Mouse (Mus musculus): ENCODE results near the gene Pcna.
"Not testable (repeated sequence)": the region's sequence is repeated elsewhere in the genome, so short reads cannot be mapped to it uniquely, and the experiment has no call there.

Gene Pcna

DNA sequence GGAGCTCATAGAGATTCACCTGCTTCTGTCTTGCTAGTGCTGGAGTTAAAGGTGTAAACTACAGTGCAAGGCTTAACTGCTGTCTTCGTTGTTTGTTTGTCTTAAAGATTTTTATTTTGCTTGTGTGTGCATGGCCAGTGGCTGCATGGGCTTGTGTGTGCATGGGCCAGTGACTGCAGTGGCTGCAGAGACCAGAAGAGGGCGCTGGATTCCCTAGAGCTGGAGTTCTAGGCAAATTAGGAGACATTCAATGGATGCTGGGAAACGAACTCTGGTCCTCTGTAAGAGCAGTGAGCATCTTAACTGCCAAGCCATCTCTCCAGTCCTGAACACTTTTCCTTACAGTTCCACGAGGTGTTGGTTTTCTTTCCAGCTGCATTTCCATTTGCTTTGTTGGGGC, 22.4 kb upstream of the Pcna start:
- no peak for DNase-seq

DNA sequence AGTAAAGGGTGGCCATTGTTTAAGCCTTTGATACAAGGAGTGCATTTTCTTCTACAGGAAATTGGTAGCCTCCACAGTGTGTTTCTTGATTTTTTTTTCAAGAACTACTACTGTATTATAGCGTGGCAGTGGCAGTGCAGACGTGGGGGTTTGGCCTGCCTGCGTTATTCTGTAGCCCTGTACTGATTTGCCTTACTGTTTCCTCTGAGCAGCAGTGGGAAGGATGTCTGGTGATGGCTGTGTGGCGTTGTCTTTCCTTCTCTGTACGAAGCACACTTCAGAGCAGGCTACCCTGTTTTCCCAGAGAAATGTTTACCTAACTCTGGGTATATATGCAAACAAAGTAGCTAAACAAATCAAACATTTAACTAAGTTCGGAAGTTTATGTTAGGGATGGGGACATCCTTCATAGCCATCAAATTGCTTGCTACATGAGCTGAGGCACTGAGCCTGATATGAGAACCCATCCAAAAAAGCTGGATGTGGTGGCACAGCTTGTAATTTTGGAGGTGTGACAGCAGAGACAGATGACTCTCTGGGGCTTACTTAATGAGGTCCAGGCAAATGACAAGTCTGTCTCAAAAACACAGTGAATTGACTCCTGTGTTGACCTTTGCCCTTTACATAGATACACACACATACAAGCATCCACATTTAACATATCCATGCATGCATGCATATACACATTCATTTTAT, 19.7 kb upstream of the Pcna start:
- DNase-seq: no peak

DNA sequence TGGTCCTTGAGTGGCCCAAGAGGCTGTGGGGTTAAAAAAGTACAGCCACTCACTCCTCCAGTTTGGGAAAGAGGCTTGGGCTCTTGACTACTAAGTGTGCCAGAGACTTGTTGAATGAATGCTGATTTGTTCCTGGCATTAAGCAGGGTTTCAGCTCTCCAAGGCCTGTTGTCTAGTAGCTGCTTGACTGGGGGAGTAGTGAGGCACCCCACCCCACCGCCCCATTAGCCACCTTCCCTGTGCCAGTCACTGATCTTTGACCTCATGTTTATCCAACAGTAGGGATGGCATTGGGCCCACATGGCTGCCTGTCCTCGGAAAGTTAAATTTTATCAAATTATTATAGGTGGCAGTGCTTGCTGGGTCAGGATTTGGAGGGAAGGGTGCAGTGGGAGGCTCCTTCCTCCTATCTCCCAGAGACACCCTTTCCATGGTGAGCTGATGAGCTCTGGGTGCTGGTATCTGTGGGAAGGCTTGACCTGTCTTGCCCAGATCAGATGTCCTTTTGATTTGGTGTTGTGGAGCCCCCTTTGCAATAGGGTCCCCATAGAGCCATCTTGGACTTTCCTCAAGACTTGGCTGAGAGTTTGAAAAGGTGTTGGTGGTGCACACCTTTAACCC, 17.3 kb upstream of the Pcna start:
- DNase-seq: no peak

DNA sequence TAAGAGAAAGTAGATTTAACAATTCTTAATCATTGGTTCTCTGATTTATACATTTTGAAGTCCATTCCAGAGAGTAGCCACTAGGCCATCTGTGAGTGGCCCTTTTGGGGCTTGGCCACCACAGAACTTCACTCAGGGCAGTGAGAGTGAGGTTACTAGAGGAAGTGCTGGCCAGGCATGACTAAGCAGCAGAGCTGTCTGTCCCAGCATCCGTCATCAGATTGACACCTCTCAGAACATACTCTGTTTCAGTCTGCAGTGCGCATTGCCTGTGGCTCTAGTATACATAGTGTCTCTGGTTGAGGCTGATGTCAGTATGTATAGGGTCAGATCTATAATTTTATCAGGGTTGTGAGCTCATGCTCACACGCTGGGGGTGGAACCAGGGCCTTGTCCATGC, 16.1 kb upstream of the Pcna start:
- no peak for DNase-seq

DNA sequence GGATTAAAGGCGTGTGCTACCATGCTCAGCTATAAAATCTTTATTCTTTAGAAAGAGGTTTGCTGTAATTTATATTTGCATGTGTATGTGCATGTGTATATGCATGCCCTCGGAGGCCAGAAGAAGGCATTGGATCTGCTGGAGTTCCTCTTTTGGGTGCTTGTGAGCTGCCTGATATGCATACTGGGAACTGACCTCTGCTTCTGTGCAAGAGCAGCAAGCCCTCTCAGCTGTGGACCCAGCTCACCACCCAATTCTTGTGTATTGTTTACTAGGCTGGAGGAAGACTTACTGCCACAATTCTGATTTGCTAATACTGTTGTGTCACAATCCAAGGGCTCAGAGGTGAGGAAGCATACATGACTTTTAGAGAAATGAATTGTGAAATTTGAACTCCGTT, 13.0 kb upstream of the Pcna start:
- no peak for DNase-seq

DNA sequence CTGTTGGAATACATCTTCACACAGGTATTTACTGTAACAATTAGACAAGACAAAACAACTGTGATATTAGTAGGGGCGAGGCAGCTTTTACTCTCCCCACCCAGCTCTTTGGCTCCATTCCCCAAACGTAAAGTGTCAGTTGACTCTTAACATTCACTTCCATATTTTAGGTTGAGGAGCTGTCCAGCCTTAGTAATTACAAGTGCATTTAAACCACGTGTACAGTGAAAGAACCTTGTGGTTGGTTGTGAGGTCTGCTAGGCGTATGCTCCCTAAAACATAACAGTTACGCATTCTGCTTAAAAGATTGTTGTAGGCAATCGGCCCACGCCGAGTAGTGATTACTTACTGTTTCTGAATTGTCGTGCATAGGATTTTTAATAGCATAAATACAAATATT, 12.1 kb upstream of the Pcna start:
- DNase-seq: no peak

DNA sequence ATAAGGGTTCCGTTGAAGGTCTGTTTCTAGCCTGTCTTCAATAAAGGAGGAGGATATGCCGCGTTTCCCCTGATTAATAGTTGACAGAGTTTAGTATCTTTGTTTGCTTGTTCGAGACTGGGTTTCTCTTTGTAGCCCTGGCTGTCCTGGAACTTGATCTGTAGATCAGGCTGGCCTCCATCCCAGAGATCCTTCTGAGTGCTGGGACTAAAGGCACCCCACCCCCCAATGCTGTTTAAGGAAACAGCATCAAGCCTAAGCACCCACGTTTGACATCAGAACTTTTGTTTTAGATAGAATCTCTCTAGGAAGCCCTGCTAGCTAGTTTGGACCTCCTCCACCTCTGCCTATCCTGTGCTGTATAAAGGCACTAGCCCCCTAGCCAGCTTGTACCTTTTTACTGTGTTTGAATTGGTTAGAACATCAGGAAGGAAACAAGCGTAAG, 11.2 kb upstream of the Pcna start:
- peak in 1 of 2 experiments; percentile 28 for DNase-seq

DNA sequence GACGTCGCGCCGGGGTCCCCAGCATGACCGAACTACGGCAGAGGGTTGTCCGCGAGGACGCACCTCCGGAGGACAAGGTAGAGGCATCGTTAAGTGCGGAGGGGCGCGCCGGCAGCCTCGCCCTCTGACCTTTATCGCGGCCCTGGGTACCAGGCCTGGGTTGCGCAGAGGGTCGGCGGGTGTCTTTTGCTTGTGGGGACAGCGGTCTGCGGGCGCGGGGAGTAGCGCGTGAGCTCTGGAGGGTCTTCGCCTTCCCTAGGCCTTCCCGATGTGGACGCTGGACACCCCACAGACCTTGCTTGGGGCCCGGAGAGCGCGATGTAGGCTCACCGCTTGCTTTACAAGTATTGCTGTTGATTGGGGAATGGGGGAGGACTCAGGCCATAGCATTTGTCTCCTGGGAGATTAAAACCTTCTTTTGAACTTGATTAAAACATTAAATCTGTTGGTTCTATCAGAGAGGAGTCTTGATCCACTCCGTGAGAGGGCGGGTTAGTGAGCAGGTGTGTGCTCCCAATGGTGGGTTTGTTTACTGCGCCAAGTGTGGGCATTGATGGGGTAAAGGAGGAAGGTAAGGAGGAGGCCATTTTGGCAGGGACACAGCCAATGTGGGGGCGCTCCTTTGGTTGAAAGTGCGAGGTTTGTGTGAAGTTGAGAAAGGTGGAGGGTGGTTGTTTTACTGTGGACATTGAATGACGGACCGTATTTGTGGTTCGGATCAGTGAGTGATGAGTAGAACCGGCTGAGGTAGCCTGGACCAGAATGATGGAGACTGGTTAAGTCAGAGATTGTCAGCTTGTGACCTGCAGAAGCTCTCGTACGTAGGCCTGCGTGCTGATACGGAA, 10.5 kb upstream of the Pcna start:
- peak; percentile 60 to 64 for DNase-seq

DNA sequence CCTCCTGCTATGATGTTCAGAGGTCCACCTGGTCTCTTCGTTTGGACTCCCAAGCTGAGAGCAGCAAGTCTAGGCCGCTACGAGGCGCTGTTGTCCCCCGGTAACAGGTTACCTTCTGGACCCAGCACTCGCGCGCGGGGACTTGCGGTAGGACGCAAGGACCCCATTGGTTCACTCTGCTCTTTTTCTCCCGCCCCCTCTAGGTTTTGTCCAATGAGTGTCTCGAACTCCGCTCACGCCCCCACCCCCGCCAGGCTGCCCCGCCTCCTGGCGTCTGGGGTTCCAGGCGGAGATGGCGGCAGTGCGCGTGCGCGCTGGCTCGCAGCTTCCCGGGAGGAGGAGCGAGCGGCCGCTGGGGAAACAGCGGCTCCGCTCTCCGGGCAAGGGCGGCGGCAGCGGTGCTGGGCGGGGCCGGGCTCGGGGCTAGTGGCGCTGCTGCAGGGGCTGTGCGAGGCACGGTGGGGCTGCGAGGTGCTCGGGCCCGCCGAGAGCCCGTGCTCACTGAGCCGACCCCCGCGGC, 9.8 kb upstream of the Pcna start, which contains the start of gene Cds2:
Gene Cds2 (plus strand): TSS at position 270 of the 520 bp plus-strand sequence.
- peak; percentile 99 for DNase-seq

DNA sequence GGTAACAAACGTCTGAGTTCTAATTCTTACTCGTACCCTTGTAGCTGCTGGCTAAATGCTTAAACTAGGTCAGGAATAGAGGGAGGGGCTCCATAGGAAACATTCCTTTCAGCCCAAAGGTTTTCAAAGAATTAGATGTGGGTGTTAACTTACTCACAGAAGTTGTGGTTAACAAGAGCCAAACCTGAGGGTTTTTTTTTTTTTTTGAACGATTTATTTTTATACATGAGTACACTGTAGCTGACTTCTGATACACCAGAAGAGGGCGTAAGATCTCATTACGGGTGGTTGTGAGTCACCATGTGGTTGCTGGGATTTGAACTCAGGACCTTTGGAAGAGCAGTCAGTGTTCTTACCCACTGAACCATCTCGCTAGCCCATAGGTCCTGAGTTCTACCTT, 9.1 kb upstream of the Pcna start:
- DNase-seq: no peak

DNA sequence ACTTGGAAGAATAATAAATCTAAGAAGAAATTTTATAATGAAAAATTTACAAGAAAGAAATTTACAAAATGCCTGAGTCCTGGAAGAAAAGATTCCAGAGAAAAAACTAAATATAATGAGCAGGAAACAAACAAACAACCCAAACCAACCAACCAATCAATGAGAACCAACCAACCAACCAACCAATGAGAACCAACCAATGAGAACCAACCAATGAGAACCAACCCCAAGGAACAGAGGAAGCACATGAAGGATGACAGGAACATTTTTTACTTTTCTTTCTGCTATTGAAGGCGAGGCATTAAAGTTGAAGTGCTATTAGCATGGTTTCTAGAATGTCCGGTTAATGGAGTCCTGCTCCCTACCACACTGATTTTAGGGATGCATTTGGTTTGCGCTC, 7.5 kb upstream of the Pcna start:
- no peak for DNase-seq

DNA sequence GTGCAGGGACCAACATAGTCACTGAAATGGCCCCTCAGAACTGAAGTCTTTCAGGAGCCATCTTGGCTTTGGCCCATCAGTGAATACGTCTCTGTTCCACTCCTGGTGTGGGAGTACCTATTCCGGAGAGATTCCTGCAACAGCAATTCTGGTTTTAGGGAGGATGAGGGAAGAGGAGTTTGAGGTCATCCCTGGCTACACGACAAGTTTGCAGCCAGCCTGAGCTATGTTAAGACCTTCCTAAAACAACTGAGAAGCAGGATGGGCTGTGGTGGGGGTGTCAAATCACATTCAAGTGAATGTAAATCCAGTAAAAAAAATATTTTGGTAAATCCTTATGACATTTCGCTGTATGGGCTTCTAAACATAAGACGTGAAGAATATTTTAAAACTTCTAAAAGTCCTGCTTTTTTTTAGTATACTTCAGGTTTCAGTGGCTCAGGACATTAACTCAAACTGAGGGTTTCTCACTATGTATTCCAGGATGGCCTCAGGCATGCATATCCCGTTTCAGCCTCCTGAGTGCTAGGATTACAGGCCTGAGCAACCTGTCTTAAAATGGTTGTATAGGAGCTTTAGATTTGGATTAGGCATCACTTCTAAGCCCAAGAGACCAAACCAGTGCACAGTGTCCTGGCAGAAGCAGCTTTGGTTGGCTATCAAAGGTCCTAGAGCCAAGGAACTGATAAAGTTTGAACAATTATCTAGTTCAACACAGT, 4.4 kb upstream of the Pcna start:
- DNase-seq: no peak

DNA sequence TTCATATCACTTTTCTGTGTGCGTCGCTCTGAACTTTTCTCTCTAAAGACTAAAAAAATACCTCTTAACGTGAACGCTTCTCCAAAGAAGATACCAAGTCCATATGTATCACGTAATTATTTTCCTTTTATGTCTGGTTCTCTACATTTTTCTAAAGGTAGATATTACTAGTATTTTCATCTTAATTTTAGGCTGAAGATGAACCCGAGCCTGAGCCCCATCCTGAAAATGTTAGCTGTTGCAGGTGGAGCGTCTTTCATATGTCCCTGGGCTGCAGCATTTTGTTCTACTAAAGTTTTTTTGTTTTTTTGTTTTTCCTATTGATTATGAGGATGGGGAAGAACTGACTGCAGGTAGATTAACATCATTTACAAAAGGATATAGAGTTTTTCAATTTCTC, 489 bp upstream of the Pcna start:
- DNase-seq: no peak

DNA sequence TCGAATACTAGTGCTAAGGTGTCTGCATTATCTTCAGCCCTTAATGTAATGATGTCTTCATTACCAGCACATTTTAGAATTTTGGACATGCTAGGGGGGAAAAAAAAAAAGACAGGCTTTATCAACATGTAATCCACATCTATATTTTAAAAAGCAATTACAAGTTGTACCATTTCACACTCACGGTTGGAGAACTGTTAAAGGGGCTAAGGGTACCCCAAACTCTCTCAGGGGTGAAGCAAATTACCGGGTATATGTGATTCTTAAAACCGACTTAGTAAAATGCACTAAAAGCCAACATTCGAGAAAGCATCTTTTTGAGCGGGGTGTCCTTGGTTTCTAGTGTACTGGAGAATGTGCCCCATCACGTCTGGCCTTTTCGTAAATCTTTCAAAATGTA, 1.2 kb downstream of the Pcna start:
- DNase-seq: no peak

DNA sequence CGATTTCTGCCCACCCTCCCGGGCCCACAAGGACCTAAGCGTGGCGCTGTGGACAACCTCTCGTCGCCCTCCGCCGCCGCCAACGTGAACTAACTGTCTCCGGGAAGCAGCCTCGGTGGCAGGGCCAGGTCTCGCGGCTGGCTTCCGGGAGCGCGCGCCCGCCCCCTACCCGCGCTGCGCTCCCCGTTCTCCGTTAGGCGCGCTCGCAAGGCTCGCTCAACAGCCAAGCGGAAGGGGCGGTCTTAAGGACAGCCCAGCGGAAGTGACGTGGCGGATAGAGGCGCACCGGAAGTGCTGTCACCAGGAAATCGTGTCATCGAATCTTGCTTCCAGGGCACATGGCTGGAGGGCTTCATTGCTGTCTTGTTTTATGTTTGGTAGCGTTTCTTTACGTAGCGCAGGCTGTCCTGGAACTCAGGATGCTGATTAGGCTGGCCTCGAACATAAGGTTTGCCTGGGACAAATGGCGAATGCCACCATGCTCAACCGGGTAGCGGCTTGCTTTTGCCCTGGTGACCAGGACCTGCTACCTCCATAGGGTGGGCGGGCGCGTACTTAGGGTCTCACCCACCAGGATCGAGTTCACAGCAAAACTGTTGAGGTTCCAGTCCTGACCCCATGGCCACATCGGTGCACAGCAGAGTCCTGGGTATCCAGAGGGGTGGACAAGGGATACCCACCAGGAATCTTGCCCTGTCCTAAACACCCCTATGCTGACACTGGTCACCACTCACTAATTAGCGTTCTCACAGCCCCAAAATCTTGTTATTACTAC, 5.4 kb downstream of the Pcna start, which contains the start of gene Tmem230:
Gene Tmem230 (minus strand): TSS at position 269 of the 775 bp plus-strand sequence.
- DNase-seq: peak; percentile 92 to 96

DNA sequence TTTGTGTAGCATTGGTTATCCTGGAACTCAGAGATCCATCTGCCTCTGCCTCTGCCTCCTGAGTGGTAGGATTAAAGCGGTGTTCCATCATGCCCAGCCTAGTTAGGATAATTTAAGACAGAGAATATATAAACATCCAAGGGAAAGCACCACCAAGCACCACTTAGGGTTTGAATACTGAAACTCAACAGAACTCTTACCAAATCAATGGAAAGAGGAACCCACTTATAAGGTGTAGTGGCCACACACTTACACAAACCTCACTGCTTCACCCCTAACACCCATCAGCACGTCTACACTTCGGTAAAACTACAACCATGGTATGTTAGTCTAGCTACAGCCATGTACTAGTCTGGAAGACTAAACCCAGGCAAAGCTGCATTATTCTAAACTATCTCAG, 9.7 kb downstream of the Pcna start:
- no peak for DNase-seq

DNA sequence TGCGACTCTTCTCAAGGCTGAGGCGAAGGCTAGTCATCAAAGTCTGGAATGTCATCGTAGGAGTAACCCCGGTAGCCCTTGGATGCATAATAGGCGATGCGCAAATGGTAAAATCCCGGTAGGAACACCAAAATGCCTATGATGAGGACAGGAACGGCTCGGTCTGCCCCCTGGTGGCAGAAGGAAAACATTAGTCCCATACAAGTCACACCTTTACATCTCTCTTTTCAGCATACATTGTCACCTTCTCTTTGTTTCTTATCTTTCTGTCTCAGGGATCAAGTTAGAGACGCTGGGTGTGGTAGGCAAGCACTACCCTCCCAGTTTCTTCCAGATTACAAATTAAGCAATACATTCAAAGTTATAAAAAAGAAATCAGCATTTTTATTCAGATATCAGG, 12.7 kb downstream of the Pcna start:
- peak; percentile 73 to 86 for DNase-seq

DNA sequence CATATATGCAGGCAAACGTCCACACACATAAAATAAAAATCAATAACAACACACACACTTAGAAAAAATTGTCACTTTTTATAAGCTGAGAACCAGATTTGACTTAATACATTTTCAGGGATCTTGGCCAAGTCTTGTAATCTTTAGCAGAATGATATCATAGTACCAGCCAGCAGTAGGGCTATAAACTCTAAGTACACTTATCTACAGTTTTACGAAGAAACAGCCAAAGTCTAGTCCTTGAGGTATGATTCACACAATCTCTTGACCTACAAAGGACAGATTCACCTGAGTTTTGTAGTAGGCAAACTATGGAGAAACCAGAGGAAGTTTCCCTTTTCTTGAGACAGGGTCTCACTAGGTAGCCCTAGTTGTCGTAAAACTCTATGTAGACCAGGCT, 13.7 kb downstream of the Pcna start:
- DNase-seq: not testable (repeated sequence)

DNA sequence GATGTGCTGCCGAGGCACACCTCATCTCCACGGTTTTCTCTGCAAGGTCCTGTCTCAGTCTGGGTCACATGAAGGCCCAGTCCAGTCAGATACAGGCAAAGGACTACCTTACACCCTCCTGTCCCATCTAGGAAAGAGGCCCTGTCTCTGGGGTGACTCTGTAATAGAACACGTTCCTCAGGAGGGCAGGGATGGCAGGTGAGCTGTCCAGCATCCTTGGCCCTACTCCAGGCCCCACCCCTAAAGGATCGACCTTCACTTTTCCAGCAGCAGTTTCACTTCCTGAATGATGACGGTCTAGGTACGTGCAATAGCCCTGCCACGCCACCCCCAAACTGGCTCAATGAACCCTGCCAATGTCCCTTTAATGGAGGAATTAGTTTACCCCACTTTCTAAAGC, 17.1 kb downstream of the Pcna start:
- DNase-seq: no peak

DNA sequence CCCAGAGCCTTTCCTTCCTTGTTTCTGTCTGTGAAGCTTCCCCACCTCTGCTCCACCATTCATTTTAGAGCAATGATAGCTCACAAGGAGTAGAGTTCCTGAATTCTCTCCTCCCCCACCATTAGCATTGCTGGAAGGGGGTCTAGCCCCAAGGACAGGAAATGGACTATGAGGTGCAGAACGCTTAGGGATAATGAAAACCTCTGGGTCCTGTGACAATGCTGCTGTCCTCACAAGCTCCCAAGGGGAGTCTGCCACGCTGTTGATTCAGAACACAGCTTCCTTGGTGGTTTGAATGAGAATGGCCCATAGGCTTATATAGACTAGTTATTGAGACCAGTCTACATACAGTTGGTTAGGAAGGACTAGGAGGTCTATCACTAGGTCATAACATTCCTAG, 17.8 kb downstream of the Pcna start:
- DNase-seq: no peak

DNA sequence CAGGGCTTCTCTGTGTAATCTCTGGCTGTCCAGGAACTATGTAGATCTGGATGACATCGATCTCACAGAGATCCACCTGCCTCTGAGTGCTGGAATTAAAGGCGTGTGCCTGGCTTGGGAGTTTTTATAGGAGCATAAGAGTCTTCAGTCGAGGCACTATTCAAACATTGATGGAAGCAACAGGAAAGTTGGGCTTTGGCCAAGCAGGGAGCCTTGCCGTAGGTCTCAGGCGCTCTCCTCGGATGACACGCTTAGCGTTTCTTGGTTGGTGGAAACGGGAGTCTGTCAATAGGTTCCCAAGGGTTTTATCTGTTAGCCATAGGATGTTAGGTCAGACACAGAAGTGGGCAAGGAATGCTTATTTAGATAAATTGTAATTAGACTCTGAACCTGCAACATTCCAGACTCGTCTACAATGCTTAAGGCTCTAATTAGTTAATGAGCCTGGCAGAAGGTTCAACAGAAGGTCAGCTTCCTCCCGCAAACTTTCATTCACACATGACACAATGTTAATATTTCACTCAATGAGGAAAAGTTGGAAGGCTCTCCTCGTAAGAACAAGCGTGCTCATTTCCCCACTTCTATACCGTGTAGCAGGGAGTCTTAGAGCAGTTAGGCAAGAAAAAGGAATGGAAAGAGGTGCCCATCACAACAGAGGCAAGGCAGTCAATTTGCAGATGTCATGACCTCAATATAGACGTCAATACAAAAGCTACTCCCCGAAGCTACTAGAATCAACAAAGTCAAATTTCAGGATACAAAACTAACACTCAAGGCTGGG, 18.9 kb downstream of the Pcna start:
- DNase-seq: no peak
